Mouse (Mus musculus): ENCODE results near the gene Olfr145.

DNA sequence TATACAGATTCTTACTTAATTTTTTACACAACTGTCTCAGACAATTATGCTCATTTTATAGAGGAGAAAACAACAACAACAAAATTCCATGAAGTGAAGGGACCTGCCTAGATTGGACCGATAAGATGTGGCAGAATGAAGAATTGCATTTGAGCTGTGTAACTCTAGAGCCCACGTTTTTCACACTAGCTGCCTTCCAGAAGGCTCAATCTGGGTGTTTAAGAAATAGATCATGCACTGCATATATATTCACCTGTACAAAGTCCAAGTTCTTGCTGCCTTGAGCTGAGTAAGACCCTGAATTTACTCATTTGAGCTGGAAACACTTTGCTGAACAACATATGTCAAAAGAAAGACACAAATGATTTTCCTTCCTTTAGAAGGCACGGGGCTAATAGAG, 9.0 kb downstream of the Olfr145 start:
- TF ChIP-seq CTCF (IDR thresholded peaks at IDR 0.05; ENCODE audit: control insufficient read depth, insufficient read depth, insufficient replicate concordance, low read depth, low read length) (no peak), POLR2A (IDR thresholded peaks at IDR 0.05; ENCODE audit: control insufficient read depth, low read depth, low read length) (no peak)
